ENCODE assay signal across 34 mouse cellular contexts in genomic region chr5:150576832-150577231, GRCm38 (mm10). TPM values are rescaled to one million over a fixed set of nuclear protein-coding genes. Genes with fewer than 3 reads are reported as not detected.
DNase-seq lines count a peak whose midpoint lies in the region; ATAC-seq and TF ChIP-seq lines count a peak whose summit lies in the region.
"Had no signal": no experiment of that assay in that cellular context is flagged by ENCODE, and none has a peak within 500 bp of the region (broad histone marks: within the 10 kb centered on the region; RNA-seq: fewer than 3 reads in every experiment).

No protein-coding gene starts in this region.

- 81% methylated on average over 11 of the region's 11 CpGs for WGBS in heart, adult 2 months
- 80% methylated on average over 11 of the region's 11 CpGs for WGBS in liver, embryonic 13.5 days (ENCODE audit: insufficient replicate concordance)

- no peak for TF ChIP-seq POLR2A in heart, adult 2 months (IDR thresholded peaks at IDR 0.05; ENCODE audit: insufficient read depth, low read depth, low read length)

- H3K36me3 ChIP-seq in heart, adult 2 months (ENCODE audit: control insufficient read depth, insufficient read depth, low read length): no peaks in the 10 kb centered on the region
- H3K36me3 ChIP-seq in liver, embryonic 13.5 days: peaks cover 18% of the 10 kb centered on the region

- H3K9me3 ChIP-seq in liver, embryonic 13.5 days (replicated peaks): no peaks in the 10 kb centered on the region
- H3K9me3 ChIP-seq: embryonic facial prominence, embryonic 10.5 days; embryonic facial prominence, embryonic 13.5 days; forebrain, embryonic 12.5 days; forebrain, embryonic 15.5 days; G1E; hindbrain, embryonic 12.5 days; hindbrain, embryonic 15.5 days had no signal

- no peaks in the 10 kb centered on the region for H3K4me1 ChIP-seq in heart, adult 2 months (ENCODE audit: control insufficient read depth, insufficient read depth, low read length)
- peaks cover 57% of the 10 kb centered on the region for H3K4me1 ChIP-seq in liver, embryonic 13.5 days (replicated peaks)
- H3K4me1 ChIP-seq: embryonic facial prominence, embryonic 10.5 days; forebrain, embryonic 12.5 days; forebrain, embryonic 15.5 days; hindbrain, embryonic 12.5 days; hindbrain, embryonic 15.5 days had no signal

- no peaks in the 10 kb centered on the region for H3K27me3 ChIP-seq in heart, adult 2 months (ENCODE audit: control insufficient read depth, insufficient read depth, low read length)
- no peaks in the 10 kb centered on the region for H3K27me3 ChIP-seq in liver, embryonic 13.5 days
- H3K27me3 ChIP-seq: CH12.LX; embryonic facial prominence, embryonic 13.5 days; forebrain, embryonic 12.5 days; forebrain, embryonic 15.5 days; hindbrain, embryonic 12.5 days; hindbrain, embryonic 15.5 days; Patski had no signal

- TF ChIP-seq EP300 in heart, adult 2 months (IDR thresholded peaks at IDR 0.05; ENCODE audit: insufficient read depth, low read depth, low read length): no peak

- ATAC-seq in liver, embryonic 13.5 days (ENCODE audit: low read depth): no peak
- ATAC-seq: forebrain, embryonic 15.5 days; intestine, postnatal 0 days; Patski had no signal

- no peak overlapping the region for H3K9ac ChIP-seq in heart, adult 2 months (ENCODE audit: low read depth, low read length)
- H3K9ac ChIP-seq in liver, embryonic 13.5 days: no peak overlapping the region
- H3K9ac ChIP-seq: embryonic facial prominence, embryonic 13.5 days; forebrain, embryonic 12.5 days; forebrain, embryonic 15.5 days; hindbrain, embryonic 12.5 days; hindbrain, embryonic 15.5 days had no signal

- no peak overlapping the region for H3K4me2 ChIP-seq in liver, embryonic 13.5 days
- H3K4me2 ChIP-seq: embryonic facial prominence, embryonic 13.5 days; forebrain, embryonic 12.5 days; forebrain, embryonic 15.5 days; heart, embryonic 11.5 days; hindbrain, embryonic 12.5 days; hindbrain, embryonic 15.5 days had no signal

- no peaks in the 10 kb centered on the region for H3K79me2 ChIP-seq in heart, adult 2 months (replicated peaks; ENCODE audit: control insufficient read depth, insufficient read depth, low read length)

- H3K27ac ChIP-seq in heart, adult 2 months: no peak overlapping the region
- peak overlapping the region; percentile 94 for H3K27ac ChIP-seq in liver, embryonic 13.5 days
- H3K27ac ChIP-seq: embryonic facial prominence, embryonic 10.5 days; embryonic facial prominence, embryonic 13.5 days; forebrain, embryonic 12.5 days; forebrain, embryonic 15.5 days; hindbrain, embryonic 12.5 days; hindbrain, embryonic 15.5 days had no signal

- intact Hi-C loops in heart, adult 2 months (cut with DNase I): no loop called here

- H3K4me3 ChIP-seq in heart, adult 2 months: no peak overlapping the region
- no peak overlapping the region for H3K4me3 ChIP-seq in liver, embryonic 13.5 days (replicated peaks)
- H3K4me3 ChIP-seq: embryonic facial prominence, embryonic 10.5 days; embryonic facial prominence, embryonic 13.5 days; erythroblast, embryonic 14.5 days; forebrain, embryonic 12.5 days; forebrain, embryonic 15.5 days; hindbrain, embryonic 12.5 days; hindbrain, embryonic 15.5 days had no signal

- no peak for TF ChIP-seq CTCF in heart, adult 2 months (IDR thresholded peaks at IDR 0.05)

- DNase-seq in adrenal gland, adult 2 months: peak; percentile 58
- DNase-seq in adrenal gland, postnatal 25 days: no peak
- peak; percentile 63 for DNase-seq in heart, adult 11 months
- no peak for DNase-seq in heart, adult 2 months
- no peak for DNase-seq in liver, embryonic 13.5 days
- DNase-seq in liver: no peak
- DNase-seq: B cell, adult 2 months; cerebellum, adult 11-12 months; cerebellum, adult 8-10 months; cerebellum, postnatal 10 days; cerebellum, postnatal 36 days; embryo, embryonic 11 days; gastrocnemius, postnatal 25 days had no signal

RNA-seq across cellular contexts. Expression of gene N4bp2l1, which starts 20.2 kb away (rescaled TPM):
- 10 to 100 TPM; 28.2 to 32.7 TPM for total RNA-seq in adrenal gland, adult 2 months (2021)
- 20.1 and 23.7 TPM in 2 replicates for polyA plus RNA-seq in adrenal gland, adult 2 months (2012; rRNA removed)
- 34.8 and 40.0 TPM in 2 replicates for total RNA-seq in adrenal gland, postnatal 25 days (2021)
- 1 to 10 TPM; 2.5 to 3.1 TPM for total RNA-seq in heart, adult 2 months (2021)
- 2.7 and 4.7 TPM in 2 replicates for polyA plus RNA-seq in heart, adult 2 months (2012; rRNA removed)
- 7.4 and 8.5 TPM in 2 replicates for polyA plus RNA-seq in liver, embryonic 13.5 days (2015; fragmentation: Nextera tagmentation; extraction: Ambion mirVana)

RNA-seq across cellular contexts. Expression of gene Brca2, which starts 54.4 kb away (rescaled TPM):
- 1 to 10 TPM; 4.2 to 5.7 TPM for total RNA-seq in adrenal gland, adult 2 months (2021)
- 1.5 and 2.6 TPM in 2 replicates for polyA plus RNA-seq in adrenal gland, adult 2 months (2012; rRNA removed)
- total RNA-seq in adrenal gland, postnatal 25 days (2021): 9.5 and 14.4 TPM in 2 replicates
- total RNA-seq in heart, adult 2 months (2021): 1 to 10 TPM; 1.6 to 2.0 TPM
- polyA plus RNA-seq in heart, adult 2 months (2012; rRNA removed): 1.1 and 2.4 TPM in 2 replicates
- 21.3 and 23.2 TPM in 2 replicates for polyA plus RNA-seq in liver, embryonic 13.5 days (2015; fragmentation: Nextera tagmentation; extraction: Ambion mirVana)

RNA-seq across cellular contexts. Expression of gene Zar1l, which starts 58.9 kb away (rescaled TPM):
- total RNA-seq in adrenal gland, adult 2 months (2021): not detected
- not detected in 2 replicates for polyA plus RNA-seq in adrenal gland, adult 2 months (2012; rRNA removed)
- total RNA-seq in adrenal gland, postnatal 25 days (2021): not detected in 2 replicates
- not detected for total RNA-seq in heart, adult 2 months (2021)
- polyA plus RNA-seq in heart, adult 2 months (2012; rRNA removed): not detected in 2 replicates
- not detected in 2 replicates for polyA plus RNA-seq in liver, embryonic 13.5 days (2015; fragmentation: Nextera tagmentation; extraction: Ambion mirVana)
- total RNA-seq: CH12.LX; G1E; gastrocnemius, adult 8-10 months; gastrocnemius, postnatal 25 days; heart, adult 8-10 months; heart, postnatal 25 days; hematopoietic stem cell, adult 5-6 weeks had no signal
- polyA plus RNA-seq: brain, embryonic 14.5 days; embryonic facial prominence, embryonic 10.5 days; embryonic facial prominence, embryonic 13.5 days; erythroblast, embryonic 14.5 days; forebrain, embryonic 12.5 days; forebrain, embryonic 15.5 days; G1E; gonadal fat pad, adult 2 months; heart, embryonic 11.5 days; heart, embryonic 14.5 days; heart, postnatal 0 days; hindbrain, embryonic 12.5 days; hindbrain, embryonic 15.5 days; intestine, embryonic 14.5 days; intestine, postnatal 0 days; Patski had no signal

Comparison
In these comparisons a context has a peak if more than half of its experiments do, and no peak if none do; other contexts are left out.
1. DNase-seq: peak in adrenal gland, adult 2 months (single experiment) and heart, adult 11 months (single experiment); none in adrenal gland, postnatal 25 days (single experiment), heart, adult 2 months (0 of 2), liver, embryonic 13.5 days (single experiment) and liver (single experiment).